Mouse (Mus musculus): ENCODE measurements at regions not wholly inside any gene's neighbourhood (a gene's known extent, or its start where the extent isn't known, plus 50 kb on each side); places are given as distances from the start of the nearest gene placed in this dataset.
"Not testable (repeated sequence)": the region's sequence is repeated elsewhere in the genome, so short reads cannot be mapped to it uniquely, and the experiment has no call there.

DNA sequence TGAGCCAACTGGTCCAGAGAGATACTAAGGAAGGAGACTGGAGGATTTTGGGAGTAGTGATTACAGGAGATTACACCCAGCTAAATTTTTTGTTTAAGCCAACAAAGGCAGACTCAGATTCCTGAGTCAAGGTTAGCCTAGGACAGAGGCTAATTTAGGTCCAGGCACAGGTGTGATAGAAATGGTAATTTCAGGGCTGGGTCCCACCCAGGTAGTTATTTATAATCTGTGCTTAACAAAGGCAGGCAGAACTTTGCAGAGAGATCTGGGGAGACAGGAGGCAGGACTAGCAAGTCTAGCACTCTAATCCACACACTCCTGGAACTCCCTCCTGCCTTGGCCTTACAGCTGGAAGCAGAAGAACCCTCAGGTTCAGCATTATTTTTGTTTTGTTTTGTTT is 172.4 kb downstream of the Iqub start:
- Histone ChIP-seq H3K4me1 (ENCODE audit: control insufficient read depth in 2 of 2, insufficient read depth in 2 of 2, low read length in 2 of 2, poor library complexity in 1 of 2) (no peaks in the 10 kb centered on the region), H3K9me3 (ENCODE audit: control insufficient read depth, insufficient read depth, low read depth, low read length) (peaks cover 5% of the 10 kb centered on the region), H3K27ac (ENCODE audit: insufficient read depth, low read depth, low read length, poor library complexity, severe bottlenecking) (peak overlapping the region; percentile 79; the same call in 1 of the 2 replicates), H3K4me3 (ENCODE audit: insufficient read depth in 1 of 2, low read depth in 1 of 2, low read length in 2 of 2, poor library complexity in 1 of 2, severe bottlenecking in 1 of 2) (no peak overlapping the region), H3K9ac (ENCODE audit: insufficient read depth, low read depth, low read length, poor library complexity, severe bottlenecking) (no peak overlapping the region), H3K36me3 (ENCODE audit: control insufficient read depth, insufficient read depth, low read length, poor library complexity, severe bottlenecking) (peaks cover 8% of the 10 kb centered on the region)
- in situ Hi-C loops (cut with MboI; ENCODE audit: low sequenced_read_pairs in 2 of 2, unreplicated experiment in 2 of 2), result no loop called here
- peak; percentile 27 for DNase-seq (ENCODE audit: low read depth, low spot score)
- TF ChIP-seq ZNF384 (IDR thresholded peaks at IDR 0.05; ENCODE audit: low read depth, low read length) (no peak), HCFC1 (IDR thresholded peaks at IDR 0.05; ENCODE audit: borderline replicate concordance, insufficient read depth, low read length) (no peak), CHD2 (IDR thresholded peaks at IDR 0.05; ENCODE audit: low read depth, low read length) (no peak), ZC3H11A (IDR thresholded peaks at IDR 0.05; ENCODE audit: borderline replicate concordance, low read depth, low read length) (no peak), MAFK (IDR thresholded peaks at IDR 0.05; ENCODE audit: insufficient read depth, low read depth, low read length) (no peak)

DNA sequence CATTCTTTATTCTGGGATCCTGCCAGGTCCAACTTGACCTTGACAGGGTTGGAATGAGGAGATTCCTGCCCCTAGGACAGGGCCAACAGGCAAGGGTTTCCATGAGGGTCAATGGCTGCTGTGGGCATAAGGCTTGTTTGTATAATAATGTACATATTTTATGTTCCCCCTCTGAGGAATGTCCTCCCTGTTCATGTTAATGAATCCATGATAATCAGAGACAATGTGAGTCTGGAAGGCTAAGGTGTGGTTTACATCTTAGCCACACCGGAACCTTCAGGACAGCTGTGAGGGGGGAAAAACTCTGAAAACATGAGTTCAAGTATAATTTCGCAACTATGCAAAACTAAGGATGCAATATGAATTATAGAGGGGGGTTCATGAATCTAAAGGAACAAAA is 172.8 kb downstream of the Iqub start:
- Histone ChIP-seq H3K36me3 (ENCODE audit: control insufficient read depth, insufficient read depth, low read length, poor library complexity, severe bottlenecking) (peaks cover 8% of the 10 kb centered on the region), H3K4me1 (ENCODE audit: control insufficient read depth in 2 of 2, insufficient read depth in 2 of 2, low read length in 2 of 2, poor library complexity in 1 of 2) (no peaks in the 10 kb centered on the region), H3K9ac (ENCODE audit: insufficient read depth, low read depth, low read length, poor library complexity, severe bottlenecking) (no peak overlapping the region), H3K27ac (ENCODE audit: insufficient read depth, low read depth, low read length, poor library complexity, severe bottlenecking) (peak overlapping the region; percentile 79; the same call in 1 of the 2 replicates), H3K9me3 (ENCODE audit: control insufficient read depth, insufficient read depth, low read depth, low read length) (peaks cover 5% of the 10 kb centered on the region), H3K4me3 (ENCODE audit: insufficient read depth in 1 of 2, low read depth in 1 of 2, low read length in 2 of 2, poor library complexity in 1 of 2, severe bottlenecking in 1 of 2) (no peak overlapping the region)
- no peak for TF ChIP-seq ZNF384 (IDR thresholded peaks at IDR 0.05; ENCODE audit: low read depth, low read length)
- TF ChIP-seq HCFC1 (IDR thresholded peaks at IDR 0.05; ENCODE audit: borderline replicate concordance, insufficient read depth, low read length), result no peak
- TF ChIP-seq CHD2 (IDR thresholded peaks at IDR 0.05; ENCODE audit: low read depth, low read length), result no peak
- no peak for TF ChIP-seq ZC3H11A (IDR thresholded peaks at IDR 0.05; ENCODE audit: borderline replicate concordance, low read depth, low read length)
- no peak for TF ChIP-seq MAFK (IDR thresholded peaks at IDR 0.05; ENCODE audit: insufficient read depth, low read depth, low read length)
- DNase-seq (ENCODE audit: low read depth, low spot score), result no peak
- in situ Hi-C loops (cut with MboI; ENCODE audit: low sequenced_read_pairs in 2 of 2, unreplicated experiment in 2 of 2), result no loop called here

DNA sequence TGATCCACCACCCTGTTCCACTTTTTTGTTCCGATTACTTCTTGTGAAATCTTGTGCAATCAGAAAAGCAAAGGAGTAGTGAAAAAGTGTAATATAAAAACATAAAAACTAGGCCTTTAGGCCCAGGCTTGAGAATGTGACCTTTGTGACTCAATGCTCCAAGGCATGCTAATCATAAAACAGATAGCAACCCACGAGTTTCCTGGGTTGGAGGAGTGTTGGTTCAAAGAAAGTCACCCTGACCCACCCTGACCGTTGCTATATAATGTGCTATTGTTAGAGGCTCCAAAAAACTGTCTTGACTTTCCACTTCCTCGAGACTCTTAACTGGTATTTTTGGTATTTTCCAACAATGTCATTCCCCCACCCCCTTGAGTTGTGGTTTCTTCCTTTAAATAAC is 172.2 kb upstream of the Slc13a1 start:
- H3K9me3 ChIP-seq (ENCODE audit: control insufficient read depth, insufficient read depth, low read depth, low read length); in situ Hi-C loops (cut with MboI; ENCODE audit: low sequenced_read_pairs in 2 of 2, unreplicated experiment in 2 of 2): not testable (repeated sequence)

DNA sequence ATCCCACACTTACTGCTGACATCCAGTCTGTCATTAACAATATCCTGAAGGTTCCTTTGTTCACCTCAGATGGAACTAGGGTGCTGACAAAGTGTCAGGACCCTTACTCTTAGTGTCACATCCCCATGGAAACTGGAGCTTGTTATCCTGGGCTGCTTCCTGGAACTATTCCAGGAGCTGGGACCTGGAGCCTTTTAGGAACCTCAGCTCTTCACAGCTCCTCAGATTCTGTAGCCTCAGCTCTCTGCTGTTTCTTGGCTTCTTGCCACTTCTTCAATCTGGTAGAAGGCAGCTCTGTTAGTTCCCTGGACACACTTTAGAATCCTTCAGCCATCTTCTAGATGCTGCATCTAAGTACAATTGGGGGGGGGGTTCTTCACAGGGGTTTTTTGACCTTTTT is 157.3 kb upstream of the Slc13a1 start:
- Histone ChIP-seq H3K4me3 (ENCODE audit: insufficient read depth in 1 of 2, low read depth in 1 of 2, low read length in 2 of 2, poor library complexity in 1 of 2, severe bottlenecking in 1 of 2) (no peak overlapping the region), H3K9me3 (ENCODE audit: control insufficient read depth, insufficient read depth, low read depth, low read length) (no peaks in the 10 kb centered on the region), H3K4me1 (ENCODE audit: control insufficient read depth in 2 of 2, insufficient read depth in 2 of 2, low read length in 2 of 2, poor library complexity in 1 of 2) (no peaks in the 10 kb centered on the region), H3K9ac (ENCODE audit: insufficient read depth, low read depth, low read length, poor library complexity, severe bottlenecking) (no peak overlapping the region), H3K36me3 (ENCODE audit: control insufficient read depth, insufficient read depth, low read length, poor library complexity, severe bottlenecking) (no peaks in the 10 kb centered on the region), H3K27ac (ENCODE audit: insufficient read depth, low read depth, low read length, poor library complexity, severe bottlenecking) (no peak overlapping the region)
- in situ Hi-C loops (cut with MboI; ENCODE audit: low sequenced_read_pairs in 2 of 2, unreplicated experiment in 2 of 2), result no loop called here
- no peak for DNase-seq (ENCODE audit: low read depth, low spot score)
- TF ChIP-seq HCFC1 (IDR thresholded peaks at IDR 0.05; ENCODE audit: borderline replicate concordance, insufficient read depth, low read length), result no peak
- TF ChIP-seq MAFK (IDR thresholded peaks at IDR 0.05; ENCODE audit: insufficient read depth, low read depth, low read length), result no peak
- TF ChIP-seq ZNF384 (IDR thresholded peaks at IDR 0.05; ENCODE audit: low read depth, low read length), result no peak
- no peak for TF ChIP-seq CHD2 (IDR thresholded peaks at IDR 0.05; ENCODE audit: low read depth, low read length)
- no peak for TF ChIP-seq ZC3H11A (IDR thresholded peaks at IDR 0.05; ENCODE audit: borderline replicate concordance, low read depth, low read length)

More for the DNA sequence above, 172.2 kb upstream of the Slc13a1 start:
- not testable (repeated sequence) for H3K27ac ChIP-seq (ENCODE audit: insufficient read depth, low read depth, low read length, poor library complexity, severe bottlenecking); DNase-seq (ENCODE audit: low read depth, low spot score); H3K9ac ChIP-seq (ENCODE audit: insufficient read depth, low read depth, low read length, poor library complexity, severe bottlenecking); H3K36me3 ChIP-seq (ENCODE audit: control insufficient read depth, insufficient read depth, low read length, poor library complexity, severe bottlenecking); H3K4me3 ChIP-seq (ENCODE audit: insufficient read depth in 1 of 2, low read depth in 1 of 2, low read length in 2 of 2, poor library complexity in 1 of 2, severe bottlenecking in 1 of 2); H3K4me1 ChIP-seq (ENCODE audit: control insufficient read depth in 2 of 2, insufficient read depth in 2 of 2, low read length in 2 of 2, poor library complexity in 1 of 2)

DNA sequence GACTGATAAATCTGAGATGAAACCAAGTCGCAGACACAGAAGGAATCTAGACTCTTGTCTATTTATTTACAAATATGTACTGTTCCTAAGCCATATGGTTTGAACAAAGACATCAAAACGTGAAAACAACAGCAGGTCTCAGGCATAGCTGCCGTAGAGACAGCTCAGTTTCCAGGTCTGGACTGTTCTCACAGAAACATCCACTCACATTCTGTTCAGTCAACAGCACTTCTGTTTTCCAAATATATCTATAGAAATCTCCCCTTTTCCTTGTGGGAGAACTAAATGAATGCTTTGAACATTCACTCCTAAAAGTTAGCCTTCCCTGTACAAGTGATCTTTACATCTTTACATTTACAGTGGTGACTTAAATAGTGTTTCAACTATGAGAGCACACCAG is 156.8 kb upstream of the Slc13a1 start:
- no peak overlapping the region for H3K4me3 ChIP-seq (ENCODE audit: insufficient read depth in 1 of 2, low read depth in 1 of 2, low read length in 2 of 2, poor library complexity in 1 of 2, severe bottlenecking in 1 of 2)
- in situ Hi-C loops (cut with MboI; ENCODE audit: low sequenced_read_pairs in 2 of 2, unreplicated experiment in 2 of 2), result no loop called here
- H3K4me1 ChIP-seq (ENCODE audit: control insufficient read depth in 2 of 2, insufficient read depth in 2 of 2, low read length in 2 of 2, poor library complexity in 1 of 2), result no peaks in the 10 kb centered on the region

More for the DNA sequence above, 156.8 kb upstream of the Slc13a1 start:
- Histone ChIP-seq H3K9ac (ENCODE audit: insufficient read depth, low read depth, low read length, poor library complexity, severe bottlenecking) (no peak overlapping the region), H3K9me3 (ENCODE audit: control insufficient read depth, insufficient read depth, low read depth, low read length) (no peaks in the 10 kb centered on the region), H3K27ac (ENCODE audit: insufficient read depth, low read depth, low read length, poor library complexity, severe bottlenecking) (no peak overlapping the region), H3K36me3 (ENCODE audit: control insufficient read depth, insufficient read depth, low read length, poor library complexity, severe bottlenecking) (no peaks in the 10 kb centered on the region)
- TF ChIP-seq ZNF384 (IDR thresholded peaks at IDR 0.05; ENCODE audit: low read depth, low read length), result no peak
- TF ChIP-seq MAFK (IDR thresholded peaks at IDR 0.05; ENCODE audit: insufficient read depth, low read depth, low read length), result no peak
- TF ChIP-seq HCFC1 (IDR thresholded peaks at IDR 0.05; ENCODE audit: borderline replicate concordance, insufficient read depth, low read length), result no peak
- TF ChIP-seq ZC3H11A (IDR thresholded peaks at IDR 0.05; ENCODE audit: borderline replicate concordance, low read depth, low read length), result no peak
- no peak for TF ChIP-seq CHD2 (IDR thresholded peaks at IDR 0.05; ENCODE audit: low read depth, low read length)
- no peak for DNase-seq (ENCODE audit: low read depth, low spot score)
